Mouse (Mus musculus): ENCODE measurements around the gene Lypd8. TPM values are rescaled to one million over a fixed set of nuclear protein-coding genes. Genes with fewer than 3 reads are reported as not detected.

Lypd8 gene
- not detected in 2 replicates for polyA plus RNA-seq (2015; fragmentation: Nextera tagmentation; extraction: Ambion mirVana)

DNA sequence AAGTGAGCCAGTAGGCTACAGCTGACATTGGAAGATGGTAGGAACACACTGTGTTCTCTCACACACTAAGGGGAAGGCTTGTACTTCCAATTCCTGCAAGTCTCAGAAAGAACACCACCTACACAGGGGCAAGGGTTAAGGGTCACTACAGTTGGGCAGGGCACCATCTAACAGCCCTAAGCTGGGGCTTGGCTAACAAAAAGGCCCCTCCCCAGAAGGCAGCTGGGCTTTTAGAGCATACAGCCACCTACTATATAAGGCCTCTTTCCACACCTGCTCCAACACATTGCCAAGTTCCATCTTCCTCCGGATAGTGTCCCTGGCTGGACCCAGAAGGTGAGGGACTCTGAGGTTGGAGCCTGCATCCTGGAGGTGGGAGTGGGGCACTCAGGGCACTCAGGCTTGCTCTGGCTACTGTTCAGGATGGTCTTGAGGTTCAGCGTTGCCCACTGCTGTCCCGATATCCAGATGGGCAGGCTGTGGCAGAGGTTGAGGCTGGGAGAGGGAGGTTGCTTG, at the start of gene Lypd8:
Gene Lypd8, plus strand, starts transcription at position 281 of the 516 bp plus-strand sequence.

DNA sequence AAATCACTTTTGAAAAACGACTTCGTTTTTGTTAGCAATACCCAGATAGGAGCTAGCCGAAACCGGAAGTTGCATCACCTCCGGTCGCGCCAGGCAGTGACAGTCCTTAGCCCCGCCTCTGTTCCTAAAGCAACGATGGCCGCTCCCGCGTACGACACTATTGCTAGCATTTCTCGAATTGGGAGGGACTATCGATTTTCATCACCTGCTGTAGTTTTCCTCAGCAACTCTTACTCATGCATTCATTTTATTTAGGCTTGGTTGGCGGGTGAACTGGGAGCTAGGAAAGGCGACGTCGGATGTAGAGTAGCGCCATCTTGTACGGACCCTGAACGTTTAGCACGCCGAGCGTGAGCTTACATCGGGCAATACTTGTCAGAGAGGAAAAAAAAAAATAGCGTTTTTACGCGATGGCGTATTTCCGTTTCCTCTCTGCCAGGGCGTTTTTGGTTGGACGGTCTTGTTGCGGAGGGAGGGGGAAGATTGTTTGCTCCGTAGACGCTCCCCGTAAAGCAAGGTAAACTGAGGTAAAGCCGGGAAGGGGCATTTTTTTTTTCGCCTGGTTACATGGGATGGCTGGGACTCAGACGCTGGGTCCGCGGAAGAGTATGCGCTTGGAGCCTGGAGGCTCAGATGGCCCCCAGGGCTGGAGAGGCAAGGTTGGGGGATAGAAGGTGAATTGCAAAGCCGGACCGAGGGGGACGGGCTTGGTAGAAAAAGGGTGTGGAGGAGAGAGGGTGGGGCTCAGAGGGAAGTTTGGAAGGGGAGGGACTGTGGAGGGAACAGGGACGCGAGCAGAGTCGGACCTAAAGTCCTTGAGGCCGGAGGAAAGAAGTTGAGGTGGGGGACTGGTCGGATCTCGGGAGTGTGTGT, 48.3 kb upstream of the Lypd8 start, which contains the start of the genes Zfp672 and Sh3bp5l:
Gene Zfp672, minus strand, starts transcription at position 64 of the 873 bp plus-strand sequence.
Gene Sh3bp5l, plus strand, starts transcription at position 449 of the 873 bp plus-strand sequence.

DNA sequence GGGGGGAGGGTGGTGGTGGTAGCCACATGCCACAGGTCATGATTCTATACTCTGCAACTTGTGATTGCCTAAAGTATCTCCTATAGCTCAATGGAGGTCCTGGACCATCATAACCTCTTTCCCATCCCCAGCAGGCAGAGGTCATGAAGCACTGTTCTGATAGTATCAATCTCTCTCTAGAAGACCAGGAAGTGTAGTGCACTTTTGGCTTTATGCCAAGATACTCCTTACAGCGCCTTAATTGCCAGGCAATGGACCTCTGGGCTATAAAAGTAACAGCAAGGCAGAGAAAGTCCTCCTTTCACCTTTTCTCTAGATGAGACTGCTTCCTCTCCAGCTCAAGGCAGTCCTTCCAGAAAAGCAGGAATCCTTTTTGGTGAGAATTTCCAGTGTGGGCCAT, 42.0 kb downstream of the Lypd8 start, which contains the start of gene 1810065E05Rik:
Gene 1810065E05Rik, plus strand, starts transcription at position 297 of the 400 bp plus-strand sequence.

DNA sequence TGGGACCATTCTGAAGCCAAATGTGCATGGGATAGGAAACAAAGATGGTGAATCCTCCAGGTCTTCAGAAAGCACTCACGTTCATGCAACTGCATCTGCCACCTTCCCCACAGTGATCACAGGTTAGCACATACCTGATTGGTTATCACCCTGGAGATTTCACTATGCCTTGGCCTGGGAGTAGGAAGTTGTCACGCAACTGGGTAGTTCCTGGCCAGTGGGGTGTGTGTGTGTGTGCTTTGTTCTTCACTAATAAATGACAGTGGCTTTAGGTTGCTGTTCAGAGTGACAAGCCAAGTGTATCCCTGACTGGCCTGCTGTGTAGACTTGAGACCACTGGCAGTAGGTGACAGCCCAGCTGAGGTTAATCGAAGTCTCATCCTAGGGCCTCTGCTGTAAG, 53.4 kb downstream of the Lypd8 start, which contains the start of gene Gm12253:
Gene Gm12253, plus strand, starts transcription at position 301 of the 400 bp plus-strand sequence.

Other genes with a start within 250 kb of the Lypd8 start
- gene Gemin5, start 210.5 kb upstream of the Lypd8 start, polyA plus RNA-seq (2015; fragmentation: Nextera tagmentation; extraction: Ambion mirVana): 10.5 and 11.2 TPM in 2 replicates
- gene Mrpl22, start 207.4 kb upstream of the Lypd8 start, polyA plus RNA-seq (2015; fragmentation: Nextera tagmentation; extraction: Ambion mirVana): 96.1 and 100 TPM in 2 replicates
- 3.4 and 4.4 TPM in 2 replicates for gene Igtp, start 179.5 kb upstream of the Lypd8 start, polyA plus RNA-seq (2015; fragmentation: Nextera tagmentation; extraction: Ambion mirVana)
- gene Irgm2, start 179.4 kb upstream of the Lypd8 start, polyA plus RNA-seq (2015; fragmentation: Nextera tagmentation; extraction: Ambion mirVana): 1.7 and 2.0 TPM in 2 replicates
- gene 4930438A08Rik, start 104.2 kb upstream of the Lypd8 start, polyA plus RNA-seq (2015; fragmentation: Nextera tagmentation; extraction: Ambion mirVana): not detected in 2 replicates
- gene Zfp692, start 72.0 kb upstream of the Lypd8 start, polyA plus RNA-seq (2015; fragmentation: Nextera tagmentation; extraction: Ambion mirVana): 21.5 and 26.6 TPM in 2 replicates
- gene Zfp672, start 48.7 kb upstream of the Lypd8 start, polyA plus RNA-seq (2015; fragmentation: Nextera tagmentation; extraction: Ambion mirVana): 48.4 and 48.9 TPM in 2 replicates
- gene Sh3bp5l, start 48.3 kb upstream of the Lypd8 start, polyA plus RNA-seq (2015; fragmentation: Nextera tagmentation; extraction: Ambion mirVana): 39.3 and 41.8 TPM in 2 replicates
- gene 1810065E05Rik, start 42.1 kb downstream of the Lypd8 start, polyA plus RNA-seq (2015; fragmentation: Nextera tagmentation; extraction: Ambion mirVana): not detected in 2 replicates
- gene Gm12253, start 53.5 kb downstream of the Lypd8 start, polyA plus RNA-seq (2015; fragmentation: Nextera tagmentation; extraction: Ambion mirVana): not detected in 2 replicates
- gene Lypd9, start 73.9 kb downstream of the Lypd8 start, polyA plus RNA-seq (2015; fragmentation: Nextera tagmentation; extraction: Ambion mirVana): not detected in 2 replicates
- not detected in 2 replicates for gene Olfr30, start 83.2 kb downstream of the Lypd8 start, polyA plus RNA-seq (2015; fragmentation: Nextera tagmentation; extraction: Ambion mirVana)
- gene Olfr332, start 113.5 kb downstream of the Lypd8 start, polyA plus RNA-seq (2015; fragmentation: Nextera tagmentation; extraction: Ambion mirVana): not detected in 2 replicates
- gene Olfr331, start 123.5 kb downstream of the Lypd8 start, polyA plus RNA-seq (2015; fragmentation: Nextera tagmentation; extraction: Ambion mirVana): not detected in 2 replicates
- 0.17 TPM in 1 of 2 replicates, not detected in the other for gene Olfr330, start 155.8 kb downstream of the Lypd8 start, polyA plus RNA-seq (2015; fragmentation: Nextera tagmentation; extraction: Ambion mirVana)
- gene Olfr329-ps, start 167.4 kb downstream of the Lypd8 start, polyA plus RNA-seq (2015; fragmentation: Nextera tagmentation; extraction: Ambion mirVana): 0.04 and 0.08 TPM in 2 replicates
- gene Olfr328, start 176.6 kb downstream of the Lypd8 start, polyA plus RNA-seq (2015; fragmentation: Nextera tagmentation; extraction: Ambion mirVana): 0.12 and 0.18 TPM in 2 replicates
- gene Olfr224, start 191.5 kb downstream of the Lypd8 start, polyA plus RNA-seq (2015; fragmentation: Nextera tagmentation; extraction: Ambion mirVana): 0.09 and 0.23 TPM in 2 replicates
- not detected in 2 replicates for gene Olfr325, start 198.7 kb downstream of the Lypd8 start, polyA plus RNA-seq (2015; fragmentation: Nextera tagmentation; extraction: Ambion mirVana)
- gene Olfr324, start 216.1 kb downstream of the Lypd8 start, polyA plus RNA-seq (2015; fragmentation: Nextera tagmentation; extraction: Ambion mirVana): 0.21 and 0.41 TPM in 2 replicates
- gene 2210407C18Rik, start 237.0 kb downstream of the Lypd8 start, polyA plus RNA-seq (2015; fragmentation: Nextera tagmentation; extraction: Ambion mirVana): not detected in 2 replicates

Measured in neural tube, postnatal 0 days (tissue).